In genomic region chr5:66922582-66922981, GRCm38 (mm10) we compare ENCODE assay signal across 13 mouse cellular contexts.
DNase-seq lines count a peak whose midpoint lies in the region; ATAC-seq lines count a peak whose summit lies in the region.
"Had no signal": no experiment of that assay in that cellular context is flagged by ENCODE, and none has a peak within 500 bp of the region (broad histone marks: within the 10 kb centered on the region; RNA-seq: fewer than 3 reads in every experiment).

No protein-coding gene starts in this region.

- peak; percentile 67 to 88 for DNase-seq in kidney, adult 8-10 months
- DNase-seq in kidney, postnatal 10 days = no peak
- DNase-seq in brain, adult 2 months (ENCODE audit: low read depth, low spot score) = peak; percentile 58
- peak; percentile 39 for DNase-seq in cerebellum, postnatal 25 days
- DNase-seq in left cerebral cortex, postnatal 25 days (ENCODE audit: low spot score in 2 of 2) = no peak
- no peak for DNase-seq in layer of hippocampus, postnatal 10 days (ENCODE audit: low spot score in 2 of 2)
- DNase-seq: right cerebral cortex, postnatal 14 days had no signal

- H3K9ac ChIP-seq in limb, embryonic 12.5 days (replicated peaks) = no peak overlapping the region
- H3K9ac ChIP-seq: hindbrain, embryonic 12.5 days; lung, embryonic 15.5 days; neural tube, embryonic 12.5 days had no signal

- intact Hi-C loops in left cerebral cortex, postnatal 25 days (cut with DNase I) = no loop called here

- no peaks in the 10 kb centered on the region for H3K27me3 ChIP-seq in limb, embryonic 12.5 days
- H3K27me3 ChIP-seq: hindbrain, embryonic 12.5 days; lung, embryonic 15.5 days; neural tube, embryonic 12.5 days had no signal

- peak overlapping the region; percentile 35; the same call in 1 of the 2 replicates for H3K27ac ChIP-seq in limb, embryonic 12.5 days
- H3K27ac ChIP-seq: hindbrain, embryonic 12.5 days; lung, embryonic 15.5 days; neural tube, embryonic 12.5 days had no signal

- no peak overlapping the region for H3K4me3 ChIP-seq in limb, embryonic 12.5 days (replicated peaks)
- H3K4me3 ChIP-seq: hindbrain, embryonic 12.5 days; lung, embryonic 15.5 days; neural tube, embryonic 12.5 days had no signal

- WGBS in limb, embryonic 12.5 days = 67% methylated on average over 5 of the region's 5 CpGs

- no peak for ATAC-seq in limb, embryonic 12.5 days (ENCODE audit: insufficient number of reproducible peaks, insufficient read depth, low FRiP score, low TSS enrichment, low read depth)
- ATAC-seq in erythroblast, adult 5-6 weeks (replicated peaks; ENCODE audit: low FRiP score, poor library complexity, severe bottlenecking) = no peak

- H3K4me1 ChIP-seq in limb, embryonic 12.5 days (replicated peaks) = peaks cover 34% of the 10 kb centered on the region

- no peak overlapping the region for H3K4me2 ChIP-seq in limb, embryonic 12.5 days
- H3K4me2 ChIP-seq: hindbrain, embryonic 12.5 days; lung, embryonic 15.5 days; midbrain, embryonic 11.5 days; neural tube, embryonic 12.5 days had no signal

- H3K9me3 ChIP-seq in limb, embryonic 12.5 days = no peaks in the 10 kb centered on the region
- H3K9me3 ChIP-seq: hindbrain, embryonic 12.5 days; lung, embryonic 15.5 days; neural tube, embryonic 12.5 days had no signal

- no peaks in the 10 kb centered on the region for H3K36me3 ChIP-seq in limb, embryonic 12.5 days
- H3K36me3 ChIP-seq: hindbrain, embryonic 12.5 days; lung, embryonic 15.5 days; neural tube, embryonic 12.5 days had no signal

Comparison
In these comparisons a context has a peak if more than half of its experiments do, and no peak if none do; other contexts are left out.
1. DNase-seq: peak in kidney, adult 8-10 months (2 of 2), brain, adult 2 months (single experiment) and cerebellum, postnatal 25 days (2 of 2); none in kidney, postnatal 10 days (single experiment), left cerebral cortex, postnatal 25 days (0 of 2) and layer of hippocampus, postnatal 10 days (0 of 2).